Mouse (Mus musculus) liver, embryonic 11.5 days (tissue): Measurements from ENCODE around the gene Cfap54. TPM values are rescaled to one million over a fixed set of nuclear protein-coding genes. Genes with fewer than 3 reads are reported as not detected.

Experiments used
- ATAC-seq: fragments of 200-750 bp; cut with Nextera tagmentation; replicated peaks from 2 replicates; pipeline ENCODE4 v1.8.0; 2017; ENCODE audit warnings: moderate number of reproducible peaks, mild to moderate bottlenecking, moderate TSS enrichment, moderate library complexity; ENCODE audit not compliant: low FRiP score
- DNase-seq: peaks from one replicate; pipeline ENCODE4 v3.0.0-alpha.2; 2017; ENCODE audit warnings: low spot score
- H3K27ac ChIP-seq: fragments of 300-500 bp; sonication (generic); 2 replicates; pipeline ENCODE4 v1.5.1; 2014; ENCODE audit warnings: mild to moderate bottlenecking, low read depth, low read length, control low read depth
- H3K27me3 ChIP-seq: fragments of 300-500 bp; sonication (generic); replicated peaks from 2 replicates; pipeline ENCODE4 v1.6.1; 2014; ENCODE audit warnings: low read length, mixed read lengths; ENCODE audit not compliant: control insufficient read depth, insufficient read depth
- H3K36me3 ChIP-seq: fragments of 300-500 bp; sonication (generic); 2 replicates; pipeline ENCODE4 v1.6.1; 2014; ENCODE audit warnings: mild to moderate bottlenecking, low read length, moderate library complexity, mixed read lengths; ENCODE audit not compliant: control insufficient read depth, insufficient read depth
- H3K4me1 ChIP-seq: fragments of 300-500 bp; sonication (generic); replicated peaks from 2 replicates; pipeline ENCODE4 v1.6.1; 2014; ENCODE audit warnings: low read length, mixed read lengths; ENCODE audit not compliant: control insufficient read depth, insufficient read depth
- H3K4me2 ChIP-seq: fragments of 300-500 bp; sonication (generic); 2 replicates; pipeline ENCODE4 v1.6.1; 2014; ENCODE audit warnings: mild to moderate bottlenecking, control low read depth, moderate library complexity
- H3K4me3 ChIP-seq: fragments of 300-500 bp; sonication (generic); 2 replicates; pipeline ENCODE4 v1.5.1; 2014; ENCODE audit warnings: low read depth, low read length, control low read depth
- H3K9ac ChIP-seq: fragments of 300-500 bp; sonication (generic); 2 replicates; pipeline ENCODE4 v1.6.1; 2014; ENCODE audit warnings: low read depth, low read length, control low read depth
- H3K9me3 ChIP-seq: fragments of 300-500 bp; sonication (generic); 2 replicates; pipeline ENCODE4 v1.6.1; 2016; ENCODE audit warnings: low read length, inconsistent platforms, mixed read lengths; ENCODE audit not compliant: control insufficient read depth
- WGBS: fragments of 180-500 bp; shearing (Covaris S2); extraction: QIAGEN DNeasy Blood & Tissue Kit; methylation state at CpG from one replicate; pipeline ENCODE4 v1.1.7; 2014; 5-methylcytosine and 5-hydroxymethylcytosine counted together
- polyA plus RNA-seq: library from polyadenylated mRNA; unstranded; fragments of >200 nt; fragmentation: Nextera tagmentation; extraction: Ambion mirVana; gene quantifications from 2 replicates; pipeline ENCODE4 v1.2.1, GENCODE M21; 2014

Cfap54 gene
- polyA plus RNA-seq, 1 experiment from 2014 or later = 0.11 TPM

DNA sequence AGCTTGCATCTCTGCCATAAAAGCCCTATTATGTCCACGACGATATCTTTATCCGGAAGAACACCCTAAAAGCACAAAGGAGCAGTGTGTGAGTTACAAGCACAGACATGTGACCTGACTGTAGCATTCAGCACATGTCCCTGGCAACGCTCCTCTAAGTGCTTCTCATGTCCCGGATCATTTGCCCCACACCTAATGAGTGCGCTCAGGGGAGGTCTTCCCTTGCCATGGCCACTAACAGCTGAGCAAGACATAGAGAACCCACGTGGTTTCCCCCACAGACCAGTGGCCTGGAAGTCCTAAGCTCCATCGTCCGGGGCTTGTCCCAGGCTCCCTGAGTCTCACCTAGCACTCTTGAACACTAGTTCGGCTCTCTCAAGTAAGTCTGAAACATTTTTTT, 45.9 kb downstream of the Cfap54 start:
- no peaks in the 10 kb centered on the region for H3K9me3 ChIP-seq
- no peaks in the 10 kb centered on the region for H3K4me1 ChIP-seq
- no peaks in the 10 kb centered on the region for H3K36me3 ChIP-seq
- no peak overlapping the region for H3K9ac ChIP-seq
- no peak for ATAC-seq
- no peaks in the 10 kb centered on the region for H3K27me3 ChIP-seq
- DNase-seq = no peak
- no peak overlapping the region for H3K4me3 ChIP-seq
- no peak overlapping the region for H3K27ac ChIP-seq
- 72% methylated on average over 10 of the region's 10 CpGs for WGBS
- H3K4me2 ChIP-seq = no peak overlapping the region

DNA sequence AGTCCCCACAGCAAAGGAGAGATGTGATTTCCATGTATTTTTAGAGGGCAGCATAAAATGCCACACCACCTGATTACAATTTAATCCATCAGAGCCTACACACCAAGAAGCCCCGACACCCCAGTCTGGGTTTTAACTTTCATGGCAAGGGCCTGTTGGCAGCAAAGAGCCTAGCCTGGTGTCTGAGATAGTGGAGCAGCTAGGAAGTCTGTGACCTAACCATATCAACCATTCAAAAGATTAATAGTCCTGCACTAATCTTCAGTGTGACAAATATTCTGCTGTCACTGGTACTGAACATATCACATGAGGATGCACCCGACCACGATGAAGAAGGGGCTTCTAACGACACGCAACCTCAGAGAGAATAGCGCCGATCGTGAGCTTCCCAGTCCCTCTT, 58.1 kb downstream of the Cfap54 start:
- ATAC-seq (no peak), DNase-seq (no peak)
- H3K4me1 ChIP-seq = no peaks in the 10 kb centered on the region
- no peaks in the 10 kb centered on the region for H3K27me3 ChIP-seq
- no peak overlapping the region for H3K27ac ChIP-seq
- no peak overlapping the region for H3K9ac ChIP-seq
- no peaks in the 10 kb centered on the region for H3K9me3 ChIP-seq
- H3K4me3 ChIP-seq = no peak overlapping the region
- no peaks in the 10 kb centered on the region for H3K36me3 ChIP-seq
- no peak overlapping the region for H3K4me2 ChIP-seq
- WGBS = 55% methylated on average over 8 of the region's 8 CpGs

DNA sequence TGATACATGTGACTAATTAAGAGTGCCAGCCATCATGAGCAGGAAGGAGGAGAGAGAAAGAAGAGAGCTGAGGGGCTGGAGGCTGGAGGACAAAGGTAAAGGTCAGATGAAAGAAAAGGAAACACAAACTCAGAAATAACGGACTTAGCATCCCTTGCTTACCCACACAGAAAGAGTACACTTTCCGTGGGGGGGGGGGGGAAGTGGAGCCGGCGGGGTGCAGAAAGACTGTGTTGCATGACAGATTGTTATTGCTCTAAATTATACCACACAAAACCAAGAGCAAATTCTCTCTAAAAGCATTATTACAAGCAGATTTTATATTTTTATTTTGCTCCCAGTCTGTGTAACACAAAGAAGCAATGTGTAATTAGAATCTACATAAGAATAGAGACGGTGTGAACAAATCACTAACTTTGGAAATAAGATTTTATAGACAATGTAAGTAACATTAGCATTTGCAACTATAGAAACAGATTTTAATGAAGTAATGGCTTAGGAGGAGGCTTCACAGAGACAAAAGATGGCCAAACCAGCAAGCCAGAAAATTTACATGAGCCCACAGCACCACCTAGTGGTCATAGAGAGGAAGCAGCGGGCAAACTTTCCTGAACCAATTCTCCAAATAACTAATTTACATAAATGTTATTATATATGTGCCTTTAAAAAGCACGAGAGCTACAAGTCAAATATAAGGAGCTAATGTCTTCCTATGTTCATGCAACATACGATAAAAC, 67.2 kb downstream of the Cfap54 start:
- Histone ChIP-seq H3K4me3 (no peak overlapping the region), H3K27me3 (no peaks in the 10 kb centered on the region), H3K36me3 (no peaks in the 10 kb centered on the region), H3K27ac (no peak overlapping the region), H3K9me3 (no peaks in the 10 kb centered on the region), H3K4me2 (no peak overlapping the region), H3K4me1 (no peaks in the 10 kb centered on the region), H3K9ac (no peak overlapping the region)
- DNase-seq = no peak
- WGBS = 52% methylated on average over 8 of the region's 8 CpGs
- ATAC-seq = no peak

DNA sequence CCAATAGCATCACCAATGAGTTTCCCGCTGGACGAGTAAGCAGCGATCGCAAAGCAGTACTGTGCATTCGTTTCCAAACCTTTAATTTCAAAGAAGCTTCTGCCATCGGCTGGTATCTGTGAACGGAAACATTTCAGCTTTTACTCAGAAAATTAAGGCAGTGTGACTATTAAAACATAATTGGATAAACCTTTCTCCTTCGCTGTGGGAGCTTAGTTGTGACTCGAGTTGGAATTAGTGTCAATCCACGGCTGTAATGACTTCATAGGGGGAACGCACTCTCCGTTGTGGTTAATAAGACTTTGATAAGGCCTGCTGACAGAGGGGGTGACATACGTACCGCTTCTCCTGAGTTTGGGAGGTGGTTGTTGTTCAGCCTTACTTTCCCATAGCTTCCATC, 70.3 kb downstream of the Cfap54 start:
- 84% methylated on average over 14 of the region's 14 CpGs for WGBS
- Histone ChIP-seq H3K9ac (no peak overlapping the region), H3K27me3 (no peaks in the 10 kb centered on the region), H3K4me3 (no peak overlapping the region), H3K27ac (no peak overlapping the region), H3K36me3 (no peaks in the 10 kb centered on the region), H3K9me3 (no peaks in the 10 kb centered on the region), H3K4me2 (no peak overlapping the region), H3K4me1 (no peaks in the 10 kb centered on the region)
- ATAC-seq = no peak
- DNase-seq = no peak

DNA sequence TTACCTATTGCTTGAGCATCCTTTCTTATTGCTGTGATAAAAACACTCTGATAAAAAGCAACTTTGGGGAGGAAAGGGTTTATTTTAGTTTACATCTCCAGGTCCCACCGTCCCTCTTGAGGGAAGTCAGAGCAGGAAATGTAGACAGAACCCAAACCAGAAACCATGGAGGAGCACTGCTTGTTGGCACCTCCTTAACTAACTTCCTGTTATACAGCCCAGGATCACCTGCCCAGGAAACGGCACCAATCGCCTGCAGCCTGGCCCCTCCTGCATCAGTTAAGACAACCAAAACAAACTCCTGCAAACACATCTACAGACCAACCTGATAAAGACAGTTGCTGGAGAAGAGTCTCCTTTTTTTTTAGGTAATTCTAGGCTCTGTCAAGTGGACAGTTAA, 74.4 kb downstream of the Cfap54 start:
- no peak overlapping the region for H3K4me3 ChIP-seq
- ATAC-seq (no peak), DNase-seq (no peak)
- H3K36me3 ChIP-seq = no peaks in the 10 kb centered on the region
- no peak overlapping the region for H3K4me2 ChIP-seq
- H3K4me1 ChIP-seq = no peaks in the 10 kb centered on the region
- H3K9ac ChIP-seq = no peak overlapping the region
- WGBS = 34% methylated on average over 3 of the region's 3 CpGs
- H3K9me3 ChIP-seq = no peaks in the 10 kb centered on the region
- no peak overlapping the region for H3K27ac ChIP-seq
- H3K27me3 ChIP-seq = no peaks in the 10 kb centered on the region

DNA sequence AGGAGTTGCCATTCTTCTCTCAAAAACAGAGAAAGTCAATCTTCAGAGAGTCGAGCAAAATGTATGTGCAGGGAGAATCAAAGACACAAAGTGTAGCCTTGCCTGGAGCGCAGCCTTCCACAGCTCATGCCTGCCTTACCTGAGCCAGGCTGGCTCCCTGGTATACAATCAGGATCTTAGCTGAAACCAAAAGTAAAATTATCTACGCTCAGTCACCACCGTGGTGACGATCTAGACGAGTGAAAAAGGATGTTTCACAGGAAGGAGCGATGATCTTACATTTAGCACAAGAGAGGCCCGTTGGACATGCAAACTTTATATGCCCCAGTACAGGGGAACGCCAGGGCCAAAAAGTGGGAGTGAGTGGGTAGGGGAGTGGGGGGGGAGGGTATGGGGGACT, 75.0 kb downstream of the Cfap54 start:
- no peaks in the 10 kb centered on the region for H3K36me3 ChIP-seq
- H3K27me3 ChIP-seq = no peaks in the 10 kb centered on the region
- H3K4me1 ChIP-seq = no peaks in the 10 kb centered on the region
- H3K9ac ChIP-seq = no peak overlapping the region
- WGBS = 71% methylated on average over 9 of the region's 9 CpGs
- no peak for ATAC-seq
- H3K4me2 ChIP-seq = no peak overlapping the region
- no peak for DNase-seq
- H3K27ac ChIP-seq = no peak overlapping the region
- H3K4me3 ChIP-seq = no peak overlapping the region
- no peaks in the 10 kb centered on the region for H3K9me3 ChIP-seq

DNA sequence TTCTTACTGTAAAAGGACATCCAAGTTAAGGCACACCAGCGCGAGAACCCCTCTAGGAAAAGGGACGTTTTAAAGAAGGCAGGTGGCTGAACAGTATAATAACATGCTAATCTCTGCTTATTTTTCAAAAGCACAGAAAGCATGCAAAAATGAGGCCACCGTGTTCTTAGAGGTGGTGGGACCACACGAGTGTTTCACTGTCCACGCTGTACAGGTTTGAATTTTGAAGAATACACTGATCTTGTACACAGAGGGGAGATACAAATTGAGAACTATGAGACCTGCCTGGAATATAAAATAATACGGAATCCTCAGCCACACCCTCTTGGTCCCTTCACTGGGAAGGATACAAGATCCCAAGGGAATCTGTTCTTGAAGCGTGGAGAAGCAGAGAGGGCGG, 82.9 kb downstream of the Cfap54 start:
- Histone ChIP-seq H3K9me3 (no peaks in the 10 kb centered on the region), H3K27ac (no peak overlapping the region), H3K4me1 (no peaks in the 10 kb centered on the region), H3K9ac (no peak overlapping the region), H3K4me3 (no peak overlapping the region), H3K36me3 (no peaks in the 10 kb centered on the region), H3K4me2 (no peak overlapping the region), H3K27me3 (no peaks in the 10 kb centered on the region)
- WGBS = 82% methylated on average over 9 of the region's 9 CpGs
- DNase-seq (no peak), ATAC-seq (no peak)

DNA sequence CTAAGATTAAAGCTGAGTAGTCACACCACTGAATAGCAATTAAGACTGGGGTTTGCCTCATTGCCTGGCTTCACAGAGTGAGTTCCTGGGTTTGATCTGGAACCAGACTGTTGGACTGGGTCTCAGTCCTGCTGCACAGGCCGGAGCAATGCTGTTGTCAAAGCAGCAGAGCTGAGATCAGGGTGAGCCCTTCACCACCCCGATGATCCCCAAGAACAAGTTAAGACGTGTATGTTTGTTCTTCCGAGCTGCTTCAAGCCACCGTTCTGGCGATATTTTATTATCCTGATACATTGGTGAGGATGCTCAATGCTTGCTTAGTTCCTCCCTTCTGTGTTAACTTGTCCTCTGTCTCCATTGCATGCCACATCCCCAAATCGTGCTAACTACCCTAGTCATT, 86.2 kb downstream of the Cfap54 start:
- no peak overlapping the region for H3K4me3 ChIP-seq
- ATAC-seq = no peak
- DNase-seq = no peak
- no peaks in the 10 kb centered on the region for H3K27me3 ChIP-seq
- H3K9ac ChIP-seq = no peak overlapping the region
- no peak overlapping the region for H3K4me2 ChIP-seq
- no peaks in the 10 kb centered on the region for H3K9me3 ChIP-seq
- WGBS = 82% methylated on average over 7 of the region's 7 CpGs
- H3K36me3 ChIP-seq = no peaks in the 10 kb centered on the region
- no peak overlapping the region for H3K27ac ChIP-seq
- H3K4me1 ChIP-seq = no peaks in the 10 kb centered on the region

DNA sequence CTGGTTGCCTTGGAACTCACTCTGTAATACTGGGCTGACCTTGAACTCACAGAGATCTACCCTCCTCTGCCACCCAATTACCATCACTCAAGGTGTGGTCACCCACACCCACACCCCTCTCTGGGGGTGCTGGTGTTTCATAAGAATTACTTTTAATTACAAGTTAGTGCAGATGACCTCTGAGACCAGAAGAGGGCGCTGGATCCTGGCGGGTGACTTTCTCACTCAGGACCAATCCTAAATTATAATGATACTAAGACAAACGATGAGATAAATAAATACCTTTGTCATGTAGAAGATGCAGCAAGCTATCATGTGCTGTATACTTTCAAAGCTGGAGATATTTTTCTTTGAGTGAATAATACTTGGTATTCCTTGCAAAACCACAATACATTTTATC, 87.1 kb downstream of the Cfap54 start:
- DNase-seq = no peak
- Histone ChIP-seq H3K9me3 (no peaks in the 10 kb centered on the region), H3K36me3 (no peaks in the 10 kb centered on the region), H3K9ac (no peak overlapping the region), H3K27ac (no peak overlapping the region), H3K4me3 (no peak overlapping the region), H3K4me1 (no peaks in the 10 kb centered on the region), H3K4me2 (no peak overlapping the region), H3K27me3 (no peaks in the 10 kb centered on the region)
- 52% methylated on average over 3 of the region's 3 CpGs for WGBS
- no peak for ATAC-seq
